Mouse (Mus musculus) adrenal gland, adult (tissue): Measurements from ENCODE around the gene Mrpl48.

ENCODE experiments used
- DNase-seq, 2 experiments: peaks; one replicate each; pipeline ENCODE4 v3.0.0; 2022 to 2023; ENCODE audit warnings: low spot score in 1 of 2; ENCODE audit not compliant: inconsistent age in 2 of 2

The Mrpl48 gene

DNA sequence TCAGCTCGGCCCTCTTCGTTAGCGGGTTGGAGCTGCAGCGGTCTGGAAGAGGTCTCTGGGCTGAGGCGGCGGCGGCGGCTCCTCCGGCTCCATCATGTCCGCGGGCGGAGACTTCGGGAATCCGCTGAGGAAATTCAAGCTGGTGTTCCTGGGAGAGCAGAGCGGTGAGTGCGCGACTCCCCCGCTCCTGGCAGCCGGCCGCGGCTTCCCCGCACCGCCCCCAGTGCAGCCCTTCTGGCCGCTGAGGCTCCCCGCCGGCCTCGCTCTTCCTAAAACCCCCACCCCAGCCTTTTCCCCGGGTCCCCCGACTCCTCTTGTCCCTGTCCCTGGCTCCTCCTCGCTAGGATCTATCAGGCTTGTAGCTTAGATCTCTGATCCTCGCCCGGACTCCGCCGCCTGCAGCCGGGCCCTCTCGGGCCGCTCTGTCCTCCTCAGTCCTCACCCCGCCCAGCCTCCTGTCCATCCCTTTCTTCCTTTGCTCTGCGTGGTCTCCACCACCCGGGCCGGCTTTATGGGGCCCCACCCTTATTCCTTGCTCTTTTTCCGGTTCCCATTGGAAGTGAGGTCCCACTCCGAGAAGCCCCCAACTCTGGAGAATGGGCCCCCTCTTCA is at the start of gene Mrpl48:
TSS of gene Mrpl48 (minus strand) at position 172 of the 612 bp plus-strand sequence.
- DNase-seq, result peak; percentile 71 to 89

GRCm38 (mm10) chr7:100656739-100657138 is 48.6 kb upstream of the Mrpl48 start:
- DNase-seq, result no peak

DNA sequence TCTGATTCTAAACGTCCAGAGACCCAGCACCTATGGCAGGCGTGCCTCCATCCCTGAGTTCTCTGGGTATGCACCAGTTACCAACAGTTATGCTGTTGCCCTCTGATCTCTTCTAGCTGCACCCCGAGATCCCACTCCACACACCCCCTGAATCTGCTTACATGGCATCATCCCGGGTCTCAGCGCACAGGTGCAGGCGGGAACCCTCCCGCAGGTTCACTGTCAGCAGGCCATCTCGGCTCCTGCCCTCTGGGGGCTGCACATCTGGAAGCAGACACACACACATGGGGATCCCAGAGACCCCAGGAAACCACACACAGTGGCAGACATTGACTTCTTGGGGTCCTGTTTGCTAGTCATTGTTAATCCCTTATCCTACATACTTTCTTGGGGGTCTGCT is 46.3 kb upstream of the Mrpl48 start:
- DNase-seq, result no peak

GRCm38 (mm10) chr7:100653480-100654266 is 45.6 kb upstream of the Mrpl48 start:
- DNase-seq, result no peak

DNA sequence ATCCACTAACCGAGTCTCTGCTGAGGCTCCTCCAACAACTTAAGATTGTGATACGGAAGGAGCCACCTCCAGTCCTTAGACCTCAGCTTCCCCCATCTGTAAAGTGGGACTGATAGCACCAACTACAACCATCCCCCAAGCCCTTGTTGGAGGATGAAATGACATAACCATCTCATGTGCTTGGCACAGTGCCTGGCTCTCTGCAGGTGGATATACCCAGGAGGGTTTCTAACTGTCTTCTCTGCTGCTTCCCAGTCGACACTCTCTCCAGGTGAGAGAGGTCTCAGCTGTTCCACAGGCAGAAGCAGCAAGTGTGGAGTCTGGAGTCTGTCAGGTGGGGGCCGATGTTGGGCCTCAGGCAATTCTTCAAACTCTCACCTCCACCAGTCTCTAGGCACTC is 42.9 kb upstream of the Mrpl48 start:
- no peak for DNase-seq

- DNase-seq, result no peak
These were observed 42.3 kb upstream of the Mrpl48 start for GRCm38 (mm10) chr7:100650421-100650820.

DNA sequence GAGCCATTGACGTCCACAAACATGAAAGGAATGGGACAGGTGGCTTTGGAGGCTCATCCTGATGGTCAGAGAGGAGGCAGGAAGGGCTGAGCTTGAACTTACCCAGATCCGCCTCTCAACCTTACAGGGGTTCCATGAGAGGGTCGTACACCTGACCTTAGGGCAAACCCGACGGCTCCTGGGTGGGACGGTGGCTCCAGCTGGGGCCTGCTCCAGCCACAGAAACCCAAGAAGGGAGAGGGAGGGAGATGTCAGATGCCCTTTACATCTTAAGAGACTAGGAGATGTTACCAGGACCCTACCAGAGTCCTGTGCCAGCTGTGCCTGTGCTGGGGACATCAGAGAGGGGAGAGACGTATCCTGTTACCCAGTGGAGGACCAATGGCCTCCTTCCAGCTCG is 41.7 kb upstream of the Mrpl48 start:
- DNase-seq, result no peak

DNA sequence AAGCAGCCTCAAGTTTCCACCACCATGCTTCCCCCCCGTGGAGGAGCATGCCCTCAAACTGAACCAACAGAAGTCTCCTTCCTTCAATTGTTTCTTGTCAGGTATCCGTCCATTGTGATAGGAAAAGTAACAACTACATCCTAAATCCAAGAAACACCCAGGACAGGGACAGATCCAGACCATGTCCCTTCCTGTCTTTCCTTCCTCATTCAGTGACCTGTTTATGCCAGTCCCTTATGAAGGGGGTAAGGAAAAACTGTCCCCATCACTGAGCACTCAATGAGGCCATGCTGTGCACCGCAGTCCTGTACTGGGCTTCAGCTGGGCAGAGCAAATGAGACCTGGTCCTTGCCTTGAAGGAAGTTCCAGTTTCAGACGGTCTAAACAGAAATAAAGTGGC is 41.0 kb upstream of the Mrpl48 start:
- no peak for DNase-seq

GRCm38 (mm10) chr7:100645147-100645546 is 37.0 kb upstream of the Mrpl48 start:
- peak; percentile 57 to 87 for DNase-seq

- no peak for DNase-seq
These were observed 34.3 kb upstream of the Mrpl48 start for GRCm38 (mm10) chr7:100642413-100642812.

DNA sequence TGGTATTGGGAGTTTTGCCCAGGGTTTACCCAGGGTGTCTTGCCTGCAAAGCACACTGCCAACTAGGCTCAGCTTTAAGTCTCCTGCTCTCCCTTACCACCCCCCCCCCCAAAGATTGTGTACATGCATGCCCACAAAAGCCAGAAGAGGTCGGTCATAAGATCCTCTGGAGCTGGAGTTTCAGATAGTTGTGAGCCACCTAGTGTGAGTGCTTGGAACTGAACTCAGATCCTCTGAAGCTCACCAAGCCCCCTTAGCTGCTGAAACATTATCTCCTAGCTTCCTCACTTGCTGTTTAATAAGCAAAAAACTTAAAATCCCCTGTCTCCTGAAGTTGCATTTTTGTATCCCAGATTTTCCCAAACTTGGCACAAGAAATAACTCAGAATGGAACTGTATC is 29.6 kb upstream of the Mrpl48 start:
- DNase-seq, result no peak

- DNase-seq, result no peak
These were observed 16.4 kb upstream of the Mrpl48 start for GRCm38 (mm10) chr7:100624538-100624937.

- DNase-seq, result no peak
These were observed 14.2 kb upstream of the Mrpl48 start for GRCm38 (mm10) chr7:100622277-100622676.

DNA sequence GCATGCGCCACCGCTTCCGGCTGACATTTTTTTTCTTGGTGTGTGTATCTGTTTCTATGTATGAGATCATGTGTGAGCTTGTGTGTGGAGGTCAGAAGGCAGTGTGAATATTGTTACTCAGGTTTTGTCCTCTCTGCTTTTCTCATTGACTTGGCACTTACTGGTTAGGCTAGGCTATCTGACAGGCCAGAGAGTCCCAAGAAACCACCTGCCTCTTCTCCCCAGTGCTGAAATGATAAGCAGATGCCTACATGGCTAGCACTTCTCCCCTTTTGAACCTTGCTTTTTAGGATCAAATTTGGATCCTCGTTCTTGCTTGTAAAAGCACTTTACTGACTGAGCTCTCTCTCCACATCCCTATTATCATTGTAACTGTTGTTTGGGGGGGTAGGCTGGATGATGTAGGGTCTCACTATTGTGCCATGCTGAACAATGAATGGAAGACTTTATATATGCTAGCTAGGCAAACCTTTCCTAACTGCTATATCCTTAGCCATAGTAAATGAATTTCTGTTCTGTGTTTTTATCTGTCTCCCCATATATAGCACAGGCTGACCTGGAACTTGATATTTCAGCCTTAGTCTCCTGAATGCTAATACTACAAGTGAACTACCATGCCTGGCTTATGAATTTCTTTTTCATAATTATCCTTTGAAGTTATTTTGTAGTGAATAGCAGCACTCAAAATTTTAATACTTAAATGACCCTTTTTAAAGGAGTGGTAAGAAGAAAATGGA is 8.2 kb upstream of the Mrpl48 start:
- no peak for DNase-seq

GRCm38 (mm10) chr7:100608910-100609309 is 809 bp upstream of the Mrpl48 start:
- no peak for DNase-seq

DNA sequence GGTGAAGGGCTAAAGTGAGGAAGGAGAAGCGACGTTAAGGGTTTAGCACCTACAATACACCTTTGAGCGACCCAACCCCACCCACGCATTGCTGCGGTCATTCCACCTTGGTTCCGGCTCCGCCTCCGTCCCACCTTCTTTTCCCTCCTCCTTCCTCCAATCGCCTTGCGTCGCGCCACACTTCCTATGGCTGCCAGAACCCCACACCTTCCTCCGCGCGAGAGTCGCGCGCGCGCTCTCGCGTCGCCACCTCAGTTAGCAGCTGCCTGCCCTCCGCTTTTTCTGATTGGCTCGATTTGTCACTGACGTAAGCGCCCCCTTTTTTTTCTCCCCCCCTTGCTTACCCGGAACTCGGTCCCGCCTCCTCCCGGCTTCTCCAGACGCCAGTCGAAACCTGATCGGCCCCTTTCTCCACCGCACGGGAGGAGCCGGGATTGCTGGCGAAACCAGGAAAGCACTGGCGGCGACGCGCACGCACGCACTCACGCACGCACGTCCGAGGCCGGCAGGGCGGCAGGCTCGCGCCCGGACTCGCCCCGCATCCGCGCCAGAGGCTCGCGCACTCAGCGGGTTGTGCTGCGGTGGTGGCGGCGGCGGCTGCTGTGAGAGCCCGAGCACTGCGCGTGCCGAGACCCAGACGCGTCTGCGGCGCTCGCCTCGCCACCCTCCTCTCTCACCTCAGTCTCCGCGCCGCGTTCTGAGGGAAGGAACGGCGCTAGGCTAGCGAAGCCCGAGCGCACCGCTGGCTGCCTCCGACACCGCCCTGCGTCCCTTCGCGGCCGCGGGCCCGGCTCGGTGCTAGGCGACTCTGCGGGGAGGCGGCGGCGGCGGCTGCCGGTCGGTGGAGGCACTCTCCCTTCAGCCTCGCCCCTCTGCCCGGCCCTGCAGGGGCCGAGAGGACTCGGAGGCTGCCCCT is 629 bp downstream of the Mrpl48 start, which contains the start of gene Rab6a:
TSS of gene Rab6a (plus strand) at position 197 of the 916 bp plus-strand sequence.
- peak; percentile 99 for DNase-seq

DNA sequence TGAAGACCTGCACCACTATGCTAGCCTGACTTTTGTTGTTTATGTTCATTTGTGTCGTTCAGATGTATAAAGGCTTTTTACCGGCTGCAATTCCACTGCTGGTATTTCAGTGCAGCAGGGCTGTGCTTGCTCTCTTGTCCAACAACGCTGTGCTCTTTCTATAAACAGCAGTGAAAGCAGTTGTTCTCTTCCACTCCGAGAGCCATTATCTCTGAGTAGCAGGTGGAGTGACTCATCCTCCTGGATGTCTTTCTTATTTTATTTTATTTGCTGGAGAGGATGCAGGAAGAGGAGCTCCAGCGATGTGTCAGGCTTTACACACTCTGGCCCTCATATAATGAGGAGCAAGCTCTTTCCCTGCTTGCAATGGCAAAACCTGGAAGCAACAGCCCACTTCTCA is 7.9 kb downstream of the Mrpl48 start:
- DNase-seq, result no peak

- DNase-seq, result no peak
These were observed 14.8 kb downstream of the Mrpl48 start for GRCm38 (mm10) chr7:100593349-100593748.

DNA sequence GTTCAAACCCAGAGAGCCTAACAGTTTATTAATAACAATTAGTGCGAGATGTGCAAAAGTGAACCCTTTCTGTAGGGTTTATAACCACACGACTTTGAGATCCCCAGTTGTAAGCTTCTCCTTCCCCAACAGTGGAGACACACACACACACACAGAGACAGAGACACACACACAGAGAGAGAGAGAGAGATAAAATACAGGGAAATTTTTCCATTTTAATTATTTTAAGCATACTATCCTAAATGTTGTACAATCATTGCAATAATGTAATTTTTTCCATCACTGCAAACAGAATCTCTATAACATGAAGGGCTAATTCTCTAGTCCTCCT is 16.6 kb downstream of the Mrpl48 start:
- DNase-seq, result no peak

- DNase-seq, result peak; percentile 90 to 96
These were observed 17.1 kb downstream of the Mrpl48 start for GRCm38 (mm10) chr7:100590845-100591521.

DNA sequence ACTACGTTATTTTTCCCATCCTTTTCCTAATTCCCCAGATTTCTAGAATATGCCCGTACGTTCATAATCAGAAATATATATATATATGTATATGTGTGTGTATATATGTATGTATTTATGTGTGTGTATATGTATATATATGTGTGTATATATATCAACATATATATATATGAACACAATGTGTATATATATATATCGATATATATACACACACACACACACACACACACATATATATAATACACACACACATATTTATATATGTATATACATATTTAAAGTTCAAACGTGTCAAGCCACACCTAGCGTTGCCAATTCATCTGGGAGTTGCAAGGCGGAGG is 17.6 kb downstream of the Mrpl48 start:
- DNase-seq, result no peak
